Comparison of ENCODE assay signal across 12 mouse cellular contexts in the genomic region with DNA sequence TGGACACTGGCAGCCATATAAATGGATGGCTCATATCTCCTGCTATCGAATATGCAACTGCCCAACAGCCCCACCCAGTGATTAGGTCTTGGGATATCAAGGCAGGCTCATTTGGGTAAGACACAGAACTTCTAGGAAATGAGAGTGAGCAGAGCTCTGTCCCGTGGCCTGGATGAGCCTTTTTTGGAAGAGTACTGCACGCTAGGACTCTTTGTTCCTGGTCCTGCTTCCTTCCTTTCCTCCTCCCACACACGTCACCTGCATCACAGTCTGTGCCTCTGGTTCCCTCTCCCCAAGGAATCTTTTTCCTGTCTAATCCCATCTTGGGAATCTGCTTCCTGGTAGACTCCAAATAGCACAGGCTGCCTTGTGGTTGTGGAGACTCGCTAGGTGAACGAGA.
"Had no signal": no experiment of that assay in that cellular context is flagged by ENCODE, and none has a peak within 500 bp of the region (broad histone marks: within the 10 kb centered on the region; RNA-seq: fewer than 3 reads in every experiment).

No protein-coding gene starts in this region.

- DNase-seq: kidney, postnatal 36 days; layer of hippocampus, adult 9-11 months; layer of hippocampus, postnatal 36 days; lung, embryonic 14.5 days; lung, postnatal 10 days; lung, postnatal 4 days; thymus, postnatal 4 days had no signal

- H3K4me2 ChIP-seq: limb, embryonic 15.5 days; liver, embryonic 12.5 days; lung, embryonic 14.5 days; midbrain, embryonic 11.5 days had no signal

- H3K9ac ChIP-seq: limb, embryonic 15.5 days; liver, embryonic 12.5 days; lung, embryonic 14.5 days had no signal

- ATAC-seq: liver, embryonic 12.5 days had no signal

- H3K9me3 ChIP-seq: limb, embryonic 15.5 days; liver, embryonic 12.5 days; megakaryocyte, embryonic 14.5 days had no signal

- H3K27me3 ChIP-seq: limb, embryonic 15.5 days; liver, embryonic 12.5 days had no signal

- H3K36me3 ChIP-seq: limb, embryonic 15.5 days; liver, embryonic 12.5 days had no signal

- H3K4me3 ChIP-seq: limb, embryonic 15.5 days; liver, embryonic 12.5 days; megakaryocyte, embryonic 14.5 days had no signal

- H3K27ac ChIP-seq: limb, embryonic 15.5 days; liver, embryonic 12.5 days; stomach, postnatal 0 days had no signal
